Mouse (Mus musculus) intestine, postnatal 0 days (tissue): Measurements from ENCODE around the gene Crnkl1. TPM values are rescaled to one million over a fixed set of nuclear protein-coding genes. Genes with fewer than 3 reads are reported as not detected.

Experiments
- ATAC-seq: fragments of 200-750 bp; cut with Nextera tagmentation; 2 replicates; pipeline ENCODE4 v1.8.0; 2017; ENCODE audit warnings: mild to moderate bottlenecking, moderate TSS enrichment, moderate library complexity
- H3K27ac ChIP-seq: fragments of 300-500 bp; sonication (generic); 2 replicates; pipeline ENCODE4 v1.5.1; 2014; ENCODE audit warnings: mild to moderate bottlenecking, low read depth, low read length, moderate library complexity
- H3K27me3 ChIP-seq: fragments of 300-500 bp; sonication (generic); replicated peaks from 2 replicates; pipeline ENCODE4 v1.6.1; 2014; ENCODE audit warnings: low read length, mixed read lengths; ENCODE audit not compliant: control insufficient read depth, insufficient read depth
- H3K36me3 ChIP-seq: fragments of 300-500 bp; sonication (generic); 2 replicates; pipeline ENCODE4 v1.6.1; 2014; ENCODE audit warnings: mild to moderate bottlenecking, moderate library complexity; ENCODE audit not compliant: control insufficient read depth, insufficient read depth
- H3K4me1 ChIP-seq: fragments of 300-500 bp; sonication (generic); replicated peaks from 2 replicates; pipeline ENCODE4 v1.6.1; 2014; ENCODE audit warnings: antibody characterized with exemption, low read length, mixed read lengths; ENCODE audit not compliant: control insufficient read depth, insufficient read depth
- H3K4me2 ChIP-seq: fragments of 300-500 bp; sonication (generic); replicated peaks from 2 replicates; pipeline ENCODE4 v1.6.1; 2014; ENCODE audit warnings: low read depth, mild to moderate bottlenecking, moderate library complexity
- H3K4me3 ChIP-seq: fragments of 300-500 bp; sonication (generic); 2 replicates; pipeline ENCODE4 v1.5.1; 2014; ENCODE audit warnings: low read depth, low read length
- H3K9ac ChIP-seq: fragments of 300-500 bp; sonication (generic); 2 replicates; pipeline ENCODE4 v1.6.1; 2014; ENCODE audit warnings: mild to moderate bottlenecking, low read depth, low read length
- H3K9me3 ChIP-seq: fragments of 300-500 bp; sonication (generic); 2 replicates; pipeline ENCODE4 v1.6.1; 2016; ENCODE audit warnings: mixed run types; ENCODE audit not compliant: control insufficient read depth
- CTCF ChIP-seq: sonication (generic); IDR thresholded peaks from 2 replicates; pipeline ENCODE4 v1.5.1; 2016; ENCODE audit warnings: low read depth, mild to moderate bottlenecking, control low read depth, antibody characterized with exemption, moderate library complexity
- WGBS: fragments of 180-500 bp; shearing (Covaris S2); extraction: QIAGEN DNeasy Blood & Tissue Kit; methylation state at CpG from one replicate; pipeline ENCODE4 v1.1.7; 2014; 5-methylcytosine and 5-hydroxymethylcytosine counted together
- microRNA-seq: library from miRNA; unstranded; fragments of <30 nt; microRNA quantifications from one replicate; pipeline ENCODE4, GENCODE M21; 2016
- polyA plus RNA-seq: library from polyadenylated mRNA; unstranded; fragments of >200 nt; fragmentation: Nextera tagmentation; extraction: Ambion mirVana; gene quantifications from 2 replicates; pipeline ENCODE4 v1.2.1, GENCODE M21; 2015

The Crnkl1 gene
- polyA plus RNA-seq, 1 experiment from 2014 or later = 12.6 TPM

- Histone ChIP-seq H3K9me3 (no peaks in the 10 kb centered on the region), H3K4me3 (no peak overlapping the region), H3K36me3 (peaks cover 22% of the 10 kb centered on the region), H3K4me2 (no peak overlapping the region), H3K27ac (no peak overlapping the region), H3K4me1 (0 out of 2 replicates have a peak, but pooled peaks cover 4% of the 10 kb centered on the region), H3K9ac (no peak overlapping the region), H3K27me3 (no peaks in the 10 kb centered on the region)
- WGBS = 86% methylated on average over 4 of the region's 4 CpGs
- no peak for ATAC-seq
- no peak for TF ChIP-seq CTCF
These were observed 63.5 kb downstream of the Crnkl1 start for GRCm38 (mm10) chr2:145871308-145871707.

Small RNAs within 50 kb of the gene (microRNA-seq; reads per million reads assigned to microRNA genes)
- not detected for gene Gm25026

Other genes starting within 250 kb of the Crnkl1 start
- gene Naa20, start 32.9 kb downstream of the Crnkl1 start, polyA plus RNA-seq = 100 and 106 TPM in 2 replicates
- gene Cfap61, start 230 bp downstream of the Crnkl1 start, polyA plus RNA-seq = 0.08 TPM in 1 of 2 replicates, not detected in the other